8 mouse cellular contexts compared by ENCODE assay signal in genomic region chr8:84856864-84857441, GRCm38 (mm10). TPM values are rescaled to one million over a fixed set of nuclear protein-coding genes. Genes with fewer than 3 reads are reported as not detected.
DNase-seq lines count a peak whose midpoint lies in the region; ATAC-seq lines count a peak whose summit lies in the region.

Gene Farsa (plus strand): TSS chr8:84856989.

- DNase-seq in adrenal gland, adult (ENCODE audit: inconsistent age in 2 of 2, low spot score in 1 of 2), result peak; percentile 93 to 97
- DNase-seq in embryo, embryonic 10.5 days (ENCODE audit: low spot score), result peak; percentile 98
- peak; percentile 92 for DNase-seq in gastrocnemius, postnatal 14 days
- DNase-seq in left cerebral cortex, postnatal 10 days (ENCODE audit: extremely low spot score in 1 of 2, low spot score in 2 of 2), result peak; percentile 93 to 94
- peak; percentile 92 for DNase-seq in right cerebral cortex, postnatal 25 days
- DNase-seq in urinary bladder, postnatal 4 days (ENCODE audit: low spot score in 2 of 2), result peak; percentile 87 to 92

- intact Hi-C loops in gastrocnemius, postnatal 14 days (cut with DNase I; ENCODE audit: low total_unique reads), result no loop called here
- intact Hi-C loops in left cerebral cortex, postnatal 10 days (cut with DNase I), result no loop called here

- ATAC-seq in inflammation-experienced regulatory T-cells, adult 6 months, result peak; percentile 97
- peak; percentile 93 for ATAC-seq in megakaryocyte-erythroid progenitor cell, adult 5-6 weeks (replicated peaks; ENCODE audit: low FRiP score, low TSS enrichment, poor library complexity, severe bottlenecking)

RNA-seq across cellular contexts. Expression of gene Farsa, which starts in this region (rescaled TPM):
- 10 to 100 TPM; 24.8 to 25.5 TPM for total RNA-seq in gastrocnemius, postnatal 14 days (2021)
- polyA plus RNA-seq in inflammation-experienced regulatory T-cells, adult 6 months (2017; shearing (Covaris generic)), result 10 to 100 TPM; 48.1 to 76.0 (median 58.3) TPM
- 10 to 100 TPM; 59.5 to 65.8 TPM for total RNA-seq in left cerebral cortex, postnatal 10 days (2021)
- total RNA-seq in megakaryocyte-erythroid progenitor cell, adult 5-6 weeks (2014; fragmentation: Nextera tagmentation), result 101 and 104 TPM in 2 replicates
- 151 and 153 TPM in 2 replicates for total RNA-seq in megakaryocyte-erythroid progenitor cell, adult 5-6 weeks (2017)

Comparison
In these comparisons a context has a peak if more than half of its experiments do, and no peak if none do; other contexts are left out.
1. Peak in every context shown above with its lines: DNase-seq and ATAC-seq.